Mouse (Mus musculus) CH12.LX (cell line): ENCODE measurements around the gene Ncln. TPM values are rescaled to one million over a fixed set of nuclear protein-coding genes. Genes with fewer than 3 reads are reported as not detected.

ENCODE experiments used
- DNase-seq: peaks from one replicate; pipeline ENCODE4 v3.0.0-alpha.2; 2013; ENCODE audit errors: extremely low read depth
- H3K27ac ChIP-seq: 2 replicates; pipeline ENCODE4 v1.5.1; 2012; ENCODE audit warnings: low read depth, mild to moderate bottlenecking, control low read depth, moderate library complexity; ENCODE audit not compliant: insufficient read depth
- H3K27me3 ChIP-seq: replicated peaks from 2 replicates; pipeline ENCODE3; 2012; ENCODE audit warnings: inconsistent platforms
- H3K36me3 ChIP-seq, 2 experiments: replicated peaks in 1 of 2; 2 replicates each; pipeline versions ENCODE3 to v1.6.1; 2012; ENCODE audit warnings: inconsistent platforms in 1 of 2, low read length in 1 of 2, mild to moderate bottlenecking in 1 of 2, mixed read lengths in 1 of 2, moderate library complexity in 1 of 2; ENCODE audit not compliant: control insufficient read depth in 1 of 2, insufficient read depth in 1 of 2
- H3K4me1 ChIP-seq, 2 experiments: 2 replicates each; pipeline ENCODE4 v1.6.1; 2012; ENCODE audit warnings: inconsistent platforms in 1 of 2, moderate library complexity in 1 of 2; ENCODE audit not compliant: insufficient read depth in 2 of 2, control insufficient read depth in 1 of 2
- H3K4me2 ChIP-seq: 2 replicates; pipeline ENCODE4 v1.6.1; 2012; ENCODE audit warnings: low read depth, mild to moderate bottlenecking, control low read depth; ENCODE audit not compliant: poor library complexity, insufficient read depth, severe bottlenecking
- H3K4me3 ChIP-seq, 3 experiments: fragments of 150-350 bp in 1 of 3; sonication (generic) in 1 of 3; replicated peaks in 1 of 3; 2 replicates each; pipeline versions ENCODE3 to v1.5.1; 2011 to 2012; ENCODE audit warnings: low read depth in 2 of 3, low read length in 2 of 3, mild to moderate bottlenecking in 2 of 3, moderate library complexity in 2 of 3, control low read depth in 1 of 3, improper control_type of control experiment in 1 of 3, inconsistent platforms in 1 of 3, mixed read lengths in 1 of 3; ENCODE audit not compliant: poor library complexity in 1 of 3
- H3K79me2 ChIP-seq: replicated peaks from 2 replicates; pipeline ENCODE4 v1.6.1; 2012; ENCODE audit warnings: mild to moderate bottlenecking, moderate library complexity; ENCODE audit not compliant: control insufficient read depth, poor library complexity, insufficient read depth, severe bottlenecking; ENCODE audit errors: extremely low read depth
- H3K9ac ChIP-seq: 2 replicates; pipeline ENCODE4 v1.6.1; 2012; ENCODE audit warnings: low read depth, mild to moderate bottlenecking, control low read depth, moderate library complexity; ENCODE audit not compliant: insufficient read depth
- H3K9me3 ChIP-seq: replicated peaks from 2 replicates; pipeline ENCODE3; 2012; ENCODE audit warnings: low read length, inconsistent platforms, mixed read lengths
- CHD1 ChIP-seq: IDR thresholded peaks from 2 replicates; pipeline ENCODE4 v1.6.1; 2012; ENCODE audit warnings: low read depth, low read length, improper control_type of control experiment, inconsistent platforms
- CHD2 ChIP-seq: IDR thresholded peaks from 2 replicates; pipeline ENCODE4 v1.6.1; 2011; ENCODE audit warnings: low read length, improper control_type of control experiment
- ELF1 ChIP-seq: IDR thresholded peaks from 2 replicates; pipeline ENCODE4 v1.6.1; 2014; ENCODE audit warnings: low read depth, mild to moderate bottlenecking, inconsistent platforms, low read length, improper control_type of control experiment
- ETS1 ChIP-seq: conservative IDR thresholded peaks from 2 replicates; pipeline ENCODE4 v1.6.1; 2012; ENCODE audit warnings: low read depth, mild to moderate bottlenecking, inconsistent platforms, low read length, improper control_type of control experiment, moderate library complexity
- GABPA ChIP-seq: IDR thresholded peaks from 2 replicates; pipeline ENCODE4 v1.6.1; 2012; ENCODE audit warnings: low read depth, low read length, improper control_type of control experiment, inconsistent platforms; ENCODE audit not compliant: insufficient replicate concordance
- HCFC1 ChIP-seq: IDR thresholded peaks from 2 replicates; pipeline ENCODE4 v1.6.1; 2012; ENCODE audit warnings: low read depth, mild to moderate bottlenecking, inconsistent platforms, low read length, improper control_type of control experiment
- JUN ChIP-seq: IDR thresholded peaks from 2 replicates; pipeline ENCODE4 v1.6.1; 2011; ENCODE audit warnings: low read depth, mild to moderate bottlenecking, low read length, improper control_type of control experiment, moderate library complexity; ENCODE audit not compliant: insufficient read depth
- JUND ChIP-seq: conservative IDR thresholded peaks from 2 replicates; pipeline ENCODE4 v1.6.1; 2011; ENCODE audit warnings: low read depth, low read length, improper control_type of control experiment
- MAFK ChIP-seq: IDR thresholded peaks from 2 replicates; pipeline ENCODE4 v1.6.1; 2011; ENCODE audit warnings: low read length, improper control_type of control experiment; ENCODE audit not compliant: insufficient replicate concordance
- MEF2A ChIP-seq: IDR thresholded peaks from 2 replicates; pipeline ENCODE4 v1.6.1; 2014; ENCODE audit warnings: low read depth, mild to moderate bottlenecking, inconsistent platforms, low read length, improper control_type of control experiment, borderline replicate concordance
- POLR2A ChIP-seq: IDR thresholded peaks from 2 replicates; pipeline ENCODE4 v1.6.1; 2011; ENCODE audit warnings: low read depth, mild to moderate bottlenecking, improper control_type of control experiment, low read length
- POLR2AphosphoS2 ChIP-seq: IDR thresholded peaks from 2 replicates; pipeline ENCODE4 v1.6.1; 2011; ENCODE audit warnings: low read depth, low read length, improper control_type of control experiment
- RAD21 ChIP-seq: IDR thresholded peaks from 2 replicates; pipeline ENCODE4 v1.6.1; 2011; ENCODE audit warnings: low read depth, mild to moderate bottlenecking, low read length, improper control_type of control experiment, moderate library complexity
- TBP ChIP-seq: conservative IDR thresholded peaks from 2 replicates; pipeline ENCODE4 v1.6.1; 2011; ENCODE audit warnings: low read depth, low read length, improper control_type of control experiment
- ZKSCAN1 ChIP-seq: IDR thresholded peaks from 2 replicates; pipeline ENCODE4 v1.6.1; 2012; ENCODE audit warnings: low read depth, inconsistent platforms, low read length, improper control_type of control experiment, borderline replicate concordance
- dilution Hi-C: fragments of 300-500 bp; cut with MboI; formaldehyde crosslinking; loops from 2 replicates; pipeline ENCODE4 v1.14.3; 2020; ENCODE audit warnings: low sequenced_read_pairs; ENCODE audit not compliant: extremely low pct_unique_long_range_greater_than_20kb, extremely low pct_ligation_motif_present
- in situ Hi-C: fragments of 300-500 bp; cut with MboI; formaldehyde crosslinking; loops from 3 replicates; pipeline ENCODE4 v1.14.3; 2019; ENCODE audit warnings: low sequenced_read_pairs, low pct_ligation_motif_present, low pct_unique_long_range_greater_than_20kb, mixed read lengths
- polyA plus RNA-seq: library from polyadenylated mRNA; unstranded; fragments of >175 nt; gene quantifications from 2 replicates; pipeline ENCODE4 v1.2.1, GENCODE M21; 2012; ENCODE audit warnings: low read depth; ENCODE audit not compliant: insufficient read length
- total RNA-seq, 2 experiments: library from RNA; depleted of rRNA; stranded (reverse); fragments of 300-350 nt in 1 of 2; fragments of >200 nt in 1 of 2; gene quantifications; 2 replicates each; pipeline ENCODE4 v1.2.3; 2012 to 2014

The Ncln gene
- total and polyA plus RNA-seq, 3 experiments = 41.5 to 99.5 (median 89.5) TPM

GRCm38 (mm10) chr10:81507691-81508489 is 11.7 kb upstream of the Ncln start:
- dilution Hi-C loops (no loop called here), in situ Hi-C loops (no loop called here)
- Histone ChIP-seq H3K4me2 (no peak overlapping the region), H3K27ac (no peak overlapping the region), H3K79me2 (no peaks in the 10 kb centered on the region), H3K36me3 (peaks cover 8 to 60% of the 10 kb centered on the region in 2 experiments), H3K27me3 (no peaks in the 10 kb centered on the region), H3K4me3 (no peak overlapping the region), H3K9ac (no peak overlapping the region), H3K4me1 (no peaks in the 10 kb centered on the region), H3K9me3 (peaks cover 6% of the 10 kb centered on the region)
- DNase-seq = no peak
- no peak for TF ChIP-seq HCFC1
- TF ChIP-seq MAFK = 0 out of 2 replicates have a peak, but pooled peaks have one; percentile 39
- TF ChIP-seq JUND = no peak
- no peak for TF ChIP-seq MEF2A

DNA sequence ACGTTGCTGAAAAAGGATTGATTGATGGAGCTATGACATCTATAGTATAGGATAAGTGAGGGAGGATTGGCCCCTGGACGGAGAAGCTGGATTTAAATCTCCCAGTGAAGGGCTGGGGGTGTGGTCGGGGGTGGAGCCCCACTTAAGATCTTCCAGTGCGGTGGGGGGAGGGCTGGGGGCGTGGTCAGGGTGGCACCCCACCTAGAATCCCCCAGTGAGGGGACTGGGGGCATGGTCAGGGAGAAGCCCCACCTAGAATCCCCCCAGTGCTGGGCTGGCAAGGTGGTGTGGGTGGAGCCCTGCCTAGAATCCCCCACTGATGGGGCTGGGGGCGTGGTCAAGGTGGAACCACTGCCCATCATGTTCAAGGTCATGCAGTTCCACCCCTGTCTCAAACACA is 10.9 kb upstream of the Ncln start:
- H3K27ac ChIP-seq = no peak overlapping the region
- no peak overlapping the region for H3K4me2 ChIP-seq
- H3K36me3 ChIP-seq = peaks cover 8 to 52% of the 10 kb centered on the region in 2 experiments
- TF ChIP-seq CHD1 (no peak), ETS1 (no peak), ELF1 (no peak), HCFC1 (no peak), ZKSCAN1 (no peak), RAD21 (no peak), POLR2AphosphoS2 (no peak), JUN (no peak), GABPA (no peak), POLR2A (no peak), TBP (no peak), JUND (no peak), MEF2A (no peak), CHD2 (no peak)
- in situ Hi-C loops (no loop called here), dilution Hi-C loops (no loop called here)
- H3K9me3 ChIP-seq = peaks cover 6% of the 10 kb centered on the region
- no peak for DNase-seq
- H3K27me3 ChIP-seq = no peaks in the 10 kb centered on the region
- H3K4me3 ChIP-seq = no peak overlapping the region
- H3K4me1 ChIP-seq = no peaks in the 10 kb centered on the region
- no peaks in the 10 kb centered on the region for H3K79me2 ChIP-seq
- no peak overlapping the region for H3K9ac ChIP-seq
